Mouse (Mus musculus) heart, postnatal 0 days (tissue): ENCODE data around the gene Zfhx3. TPM values are rescaled to one million over a fixed set of nuclear protein-coding genes. Genes with fewer than 3 reads are reported as not detected.

Experiments
- ATAC-seq: fragments of 200-750 bp; cut with Nextera tagmentation; 2 replicates; pipeline ENCODE4 v1.8.0; 2017; ENCODE audit warnings: low read depth, moderate number of reproducible peaks, moderate library complexity; ENCODE audit not compliant: insufficient read depth
- DNase-seq: peaks from one replicate; pipeline ENCODE4 v3.0.0-alpha.2; 2016; ENCODE audit warnings: low spot score
- H3K27ac ChIP-seq: fragments of 300-500 bp; sonication (generic); 2 replicates; pipeline ENCODE4 v1.5.1; 2014; ENCODE audit warnings: low read depth, mild to moderate bottlenecking
- H3K27me3 ChIP-seq: fragments of 300-500 bp; sonication (generic); 2 replicates; pipeline ENCODE4 v1.6.1; 2014; ENCODE audit warnings: low read length, mixed read lengths; ENCODE audit not compliant: control insufficient read depth, insufficient read depth
- H3K36me3 ChIP-seq: fragments of 300-500 bp; sonication (generic); replicated peaks from 2 replicates; pipeline ENCODE4 v1.6.1; 2014; ENCODE audit warnings: low read length, mixed read lengths; ENCODE audit not compliant: control insufficient read depth, insufficient read depth
- H3K4me1 ChIP-seq: fragments of 300-500 bp; sonication (generic); 2 replicates; pipeline ENCODE4 v1.6.1; 2014; ENCODE audit warnings: antibody characterized with exemption; ENCODE audit not compliant: control insufficient read depth, insufficient read depth
- H3K4me2 ChIP-seq: fragments of 300-500 bp; sonication (generic); 2 replicates; pipeline ENCODE4 v1.6.1; 2014; ENCODE audit warnings: low read depth, mild to moderate bottlenecking, low read length, moderate library complexity
- H3K4me3 ChIP-seq: fragments of 300-500 bp; sonication (generic); 2 replicates; pipeline ENCODE4 v1.5.1; 2014; ENCODE audit warnings: low read depth, low read length
- H3K9ac ChIP-seq: fragments of 300-500 bp; sonication (generic); replicated peaks from 2 replicates; pipeline ENCODE4 v1.6.1; 2014; ENCODE audit warnings: low read depth, low read length, mixed read lengths
- H3K9me3 ChIP-seq: fragments of 300-500 bp; sonication (generic); replicated peaks from 2 replicates; pipeline ENCODE4 v1.6.1; 2016; ENCODE audit warnings: low read length; ENCODE audit not compliant: control insufficient read depth
- CTCF ChIP-seq: IDR thresholded peaks from 2 replicates; pipeline ENCODE4 v1.5.1; 2016; ENCODE audit warnings: antibody characterized with exemption, control low read depth, low read depth
- EP300 ChIP-seq: IDR thresholded peaks from 2 replicates; pipeline ENCODE4 v1.6.1; 2016; ENCODE audit warnings: antibody characterized with exemption, low read depth
- WGBS: fragments of 180-500 bp; shearing (Covaris S2); extraction: QIAGEN DNeasy Blood & Tissue Kit; methylation state at CpG from one replicate; pipeline ENCODE4 v1.1.7; 2014; 5-methylcytosine and 5-hydroxymethylcytosine counted together
- polyA plus RNA-seq: library from polyadenylated mRNA; unstranded; fragments of >200 nt; fragmentation: Nextera tagmentation; extraction: Ambion mirVana; gene quantifications from 2 replicates; pipeline ENCODE4 v1.2.1, GENCODE M21; 2015
- total RNA-seq: library from RNA; depleted of rRNA; stranded (reverse); fragments of >200 nt; gene quantifications from 2 replicates; pipeline ENCODE4 v1.2.3, GENCODE M21; 2014; ENCODE audit warnings: low replicate concordance

Zfhx3 gene
- total and polyA plus RNA-seq, 2 experiments from 2014 or later: 2.0 to 2.5 TPM

DNA sequence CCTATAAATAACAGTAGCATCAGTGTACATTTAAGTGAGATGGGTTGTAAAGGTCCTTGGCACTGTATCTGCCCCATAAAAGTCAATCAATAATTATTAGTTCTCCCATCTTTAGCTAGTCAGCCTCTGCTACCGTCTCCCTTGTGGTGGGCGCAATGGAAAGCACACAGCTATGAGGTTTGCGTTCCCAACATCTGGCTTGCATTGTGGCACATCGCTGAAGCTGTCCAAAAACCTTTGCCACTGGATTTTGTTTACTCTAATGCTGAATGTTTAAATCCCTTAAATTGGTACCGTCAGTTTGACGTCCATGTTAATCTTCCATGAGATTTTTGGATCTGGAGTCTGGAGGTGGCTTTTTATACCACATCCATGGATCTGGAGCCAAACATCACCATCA is 428.3 kb downstream of the Zfhx3 start:
- no peak for TF ChIP-seq EP300
- TF ChIP-seq CTCF: no peak
- no peak overlapping the region for H3K27ac ChIP-seq
- H3K4me3 ChIP-seq: no peak overlapping the region
- WGBS: 85% methylated on average over 6 of the region's 6 CpGs
- H3K4me2 ChIP-seq: no peak overlapping the region
- 0 out of 2 replicates have a peak, but pooled peaks cover 4% of the 10 kb centered on the region for H3K4me1 ChIP-seq
- DNase-seq (no peak), ATAC-seq (no peak)
- no peak overlapping the region for H3K9ac ChIP-seq
- H3K9me3 ChIP-seq: no peaks in the 10 kb centered on the region
- H3K36me3 ChIP-seq: no peaks in the 10 kb centered on the region
- H3K27me3 ChIP-seq: no peaks in the 10 kb centered on the region

DNA sequence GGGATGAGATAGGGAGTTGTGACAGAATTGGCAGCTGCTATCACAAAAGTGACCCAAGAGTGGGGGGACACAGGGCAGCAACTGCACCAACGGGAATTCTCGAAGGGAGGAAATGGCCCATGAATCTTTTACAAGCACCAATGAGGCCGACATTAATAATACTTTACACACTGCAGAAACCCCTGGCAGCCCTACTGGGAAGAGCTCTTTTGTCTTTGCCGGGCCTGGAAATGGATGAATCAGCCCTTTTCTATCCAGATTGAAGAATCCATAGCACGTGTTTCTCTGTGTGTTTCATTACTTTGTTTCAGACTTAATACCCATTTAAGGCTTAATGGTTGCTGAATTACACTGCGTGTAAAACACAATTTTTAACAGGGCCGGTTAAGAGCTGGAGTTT is 430.6 kb downstream of the Zfhx3 start:
- Histone ChIP-seq H3K4me2 (no peak overlapping the region), H3K9me3 (no peaks in the 10 kb centered on the region), H3K9ac (no peak overlapping the region), H3K4me1 (0 out of 2 replicates have a peak, but pooled peaks cover 4% of the 10 kb centered on the region), H3K27ac (no peak overlapping the region), H3K4me3 (no peak overlapping the region), H3K36me3 (no peaks in the 10 kb centered on the region), H3K27me3 (no peaks in the 10 kb centered on the region)
- 56% methylated on average over 7 of the region's 7 CpGs for WGBS
- DNase-seq (no peak), ATAC-seq (no peak)
- TF ChIP-seq EP300 (no peak), CTCF (no peak)

DNA sequence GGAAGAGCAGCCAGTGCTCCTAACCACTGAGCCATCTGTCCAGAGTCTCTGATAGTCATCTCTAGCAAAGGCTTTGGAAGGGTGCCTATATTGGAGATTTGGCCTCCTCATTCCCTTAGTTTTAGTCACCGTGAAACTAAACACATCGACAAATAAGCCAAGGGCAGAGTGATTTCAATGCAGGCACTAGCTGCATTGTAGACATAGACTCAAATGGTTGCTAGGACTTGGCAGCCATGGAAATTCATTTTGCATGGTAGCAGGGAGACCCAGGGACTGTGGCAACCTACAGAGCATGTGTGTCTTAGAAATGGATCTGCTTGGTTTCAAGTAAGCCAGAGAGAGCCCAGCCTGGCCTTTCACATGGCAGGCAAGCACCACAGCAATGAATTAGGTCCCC is 435.6 kb downstream of the Zfhx3 start:
- Histone ChIP-seq H3K9me3 (no peaks in the 10 kb centered on the region), H3K27me3 (no peaks in the 10 kb centered on the region), H3K4me3 (no peak overlapping the region), H3K36me3 (no peaks in the 10 kb centered on the region), H3K9ac (no peak overlapping the region), H3K4me2 (no peak overlapping the region), H3K27ac (no peak overlapping the region), H3K4me1 (no peaks in the 10 kb centered on the region)
- no peak for DNase-seq
- ATAC-seq: no peak
- 92% methylated on average over 2 of the region's 2 CpGs for WGBS
- TF ChIP-seq EP300: no peak
- TF ChIP-seq CTCF: no peak

DNA sequence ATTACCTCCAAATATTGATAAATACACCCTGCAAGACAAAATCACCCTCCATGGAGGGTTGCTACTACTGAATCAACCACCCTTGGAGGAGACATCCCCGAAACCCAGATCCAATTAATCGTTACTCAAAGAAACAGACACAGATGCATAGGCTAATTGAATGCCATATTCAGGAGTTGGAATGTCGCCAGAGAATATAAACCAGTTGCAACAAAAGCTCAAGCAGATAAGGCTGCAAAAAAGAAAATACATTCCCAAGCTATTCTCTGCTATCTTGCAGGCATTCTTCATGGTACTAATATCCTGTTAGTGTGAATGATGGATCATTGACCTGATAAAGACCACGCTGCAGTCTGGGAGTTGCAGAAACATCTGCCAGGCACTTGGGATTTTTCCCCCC is 440.7 kb downstream of the Zfhx3 start:
- Histone ChIP-seq H3K4me2 (no peak overlapping the region), H3K27me3 (no peaks in the 10 kb centered on the region), H3K4me1 (peaks cover 4% of the 10 kb centered on the region), H3K36me3 (no peaks in the 10 kb centered on the region), H3K9me3 (no peaks in the 10 kb centered on the region), H3K27ac (no peak overlapping the region), H3K9ac (no peak overlapping the region), H3K4me3 (no peak overlapping the region)
- TF ChIP-seq EP300 (no peak), CTCF (no peak)
- ATAC-seq (no peak), DNase-seq (no peak)
- WGBS: 43% methylated on average over 4 of the region's 4 CpGs

DNA sequence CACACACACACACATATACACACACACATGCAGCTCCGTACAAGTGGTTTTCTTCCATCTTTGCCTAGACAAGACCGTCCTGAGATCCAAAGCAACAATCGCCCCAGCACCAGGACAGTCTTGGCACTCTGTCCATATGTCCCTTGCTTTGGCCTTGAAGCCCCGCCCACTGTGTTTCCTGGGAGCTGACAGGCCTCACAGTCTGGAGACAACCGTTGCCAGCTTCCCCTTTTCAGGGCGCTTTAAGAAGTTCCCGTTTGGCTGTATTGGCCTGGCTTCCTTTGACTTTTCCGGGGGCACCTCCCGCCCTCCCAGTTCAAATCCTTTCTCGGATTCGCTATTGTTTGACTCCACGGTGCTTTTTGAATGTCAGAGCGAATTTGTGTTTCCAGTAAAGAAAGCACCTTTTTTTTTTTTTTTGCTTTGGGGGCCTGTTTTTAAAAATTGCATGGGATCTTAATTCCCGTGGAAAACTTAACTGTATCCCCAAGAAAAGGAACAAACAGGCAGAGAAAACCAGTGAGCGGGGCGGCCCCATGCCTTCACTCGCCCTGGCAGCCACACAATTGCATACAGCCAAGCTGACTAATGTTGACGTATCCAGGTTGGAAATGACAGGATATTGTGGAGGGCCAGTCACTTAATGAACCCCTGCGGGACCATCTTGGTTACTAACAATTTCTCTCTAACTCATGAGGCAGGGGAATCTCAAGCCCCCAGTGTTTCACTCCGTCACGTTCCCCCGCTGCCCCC is 444.9 kb downstream of the Zfhx3 start:
- 41% methylated on average over 22 of the region's 22 CpGs for WGBS
- DNase-seq (no peak), ATAC-seq (no peak; the same call in 1 of the 2 replicates)
- H3K4me1 ChIP-seq: peaks cover 4% of the 10 kb centered on the region
- H3K27me3 ChIP-seq: no peaks in the 10 kb centered on the region
- no peak overlapping the region for H3K9ac ChIP-seq
- peak overlapping the region; percentile 19 for H3K4me3 ChIP-seq
- TF ChIP-seq CTCF: no peak
- TF ChIP-seq EP300: no peak
- H3K27ac ChIP-seq: no peak overlapping the region
- no peaks in the 10 kb centered on the region for H3K9me3 ChIP-seq
- H3K36me3 ChIP-seq: no peaks in the 10 kb centered on the region
- peak overlapping the region; percentile 50 for H3K4me2 ChIP-seq

DNA sequence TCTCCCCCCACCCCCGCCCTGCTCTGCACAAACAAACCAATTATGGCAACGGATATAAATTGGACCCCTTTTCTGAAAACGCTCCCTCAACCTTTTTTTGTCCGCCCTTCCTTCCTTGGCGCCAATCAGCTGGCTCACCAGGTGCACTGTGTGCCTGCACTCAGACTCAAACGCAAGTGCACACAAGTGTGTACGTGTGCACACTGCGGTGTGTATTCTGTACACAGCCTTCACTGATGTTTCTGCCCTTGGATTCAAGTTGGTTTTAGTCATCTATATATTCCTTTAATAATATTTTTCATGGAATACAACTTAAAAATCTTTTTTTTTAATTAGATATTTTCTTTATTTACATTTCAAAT is 445.4 kb downstream of the Zfhx3 start:
- H3K4me3 ChIP-seq: no peak overlapping the region
- H3K4me2 ChIP-seq: no peak overlapping the region
- H3K27me3 ChIP-seq: no peaks in the 10 kb centered on the region
- no peak for ATAC-seq
- TF ChIP-seq EP300 (no peak), CTCF (no peak)
- no peaks in the 10 kb centered on the region for H3K36me3 ChIP-seq
- H3K27ac ChIP-seq: no peak overlapping the region
- no peak for DNase-seq
- H3K9me3 ChIP-seq: no peaks in the 10 kb centered on the region
- peaks cover 4% of the 10 kb centered on the region for H3K4me1 ChIP-seq
- WGBS: 79% methylated on average over 8 of the region's 8 CpGs
- H3K9ac ChIP-seq: no peak overlapping the region
